9 mouse cellular contexts compared by ENCODE assay signal in genomic region chr11:4745969-4746368, GRCm38 (mm10). TPM values are rescaled to one million over a fixed set of nuclear protein-coding genes. Genes with fewer than 3 reads are reported as not detected.
A peak's percentile ranks its signal among the peaks of the same experiment; 100 is the strongest.
DNase-seq lines count a peak whose midpoint lies in the region; ATAC-seq and TF ChIP-seq lines count a peak whose summit lies in the region.
"Had no signal": no experiment of that assay in that cellular context is flagged by ENCODE, and none has a peak within 500 bp of the region (broad histone marks: within the 10 kb centered on the region; RNA-seq: fewer than 3 reads in every experiment).

No protein-coding gene starts in this region.

- peak overlapping the region; percentile 86 for H3K9ac ChIP-seq in ES-Bruce4 (ENCODE audit: low read depth, poor library complexity, severe bottlenecking)
- no peak overlapping the region for H3K9ac ChIP-seq in liver, postnatal 0 days (replicated peaks)

- no peak for TF ChIP-seq EP300 in ES-Bruce4 (IDR thresholded peaks at IDR 0.05; ENCODE audit: insufficient read depth, low read depth, low read length)
- no peak for TF ChIP-seq EP300 in liver, postnatal 0 days (IDR thresholded peaks at IDR 0.05; ENCODE audit: low read depth)

- no peaks in the 10 kb centered on the region for H3K9me3 ChIP-seq in ES-Bruce4 (replicated peaks; ENCODE audit: control insufficient read depth, insufficient read depth, low read length, poor library complexity, severe bottlenecking)
- H3K9me3 ChIP-seq in hindbrain, embryonic 10.5 days, result no peaks in the 10 kb centered on the region
- H3K9me3 ChIP-seq in liver, postnatal 0 days (ENCODE audit: low read length), result no peaks in the 10 kb centered on the region

- peaks cover 4% of the 10 kb centered on the region for H3K4me1 ChIP-seq in ES-Bruce4 (ENCODE audit: control insufficient read depth, insufficient read depth, low read length)
- peaks cover 41% of the 10 kb centered on the region for H3K4me1 ChIP-seq in hindbrain, embryonic 10.5 days (replicated peaks)
- peaks cover 11% of the 10 kb centered on the region for H3K4me1 ChIP-seq in liver, postnatal 0 days (ENCODE audit: insufficient read depth)

- no peak for TF ChIP-seq POLR2A in ES-Bruce4 (IDR thresholded peaks at IDR 0.05; ENCODE audit: insufficient read depth, low read length)

- H3K36me3 ChIP-seq in ES-Bruce4 (ENCODE audit: control insufficient read depth, insufficient read depth, low read length, poor library complexity, severe bottlenecking), result no peaks in the 10 kb centered on the region
- H3K36me3 ChIP-seq in hindbrain, embryonic 10.5 days, result no peaks in the 10 kb centered on the region
- H3K36me3 ChIP-seq in liver, postnatal 0 days (replicated peaks; ENCODE audit: insufficient read depth, low read length), result no peaks in the 10 kb centered on the region

- ATAC-seq in liver, postnatal 0 days, result no peak
- no peak for ATAC-seq in megakaryocyte progenitor cell, adult 5-6 weeks (replicated peaks; ENCODE audit: poor library complexity)

- no peak overlapping the region for H3K27ac ChIP-seq in ES-Bruce4 (ENCODE audit: insufficient read depth, low read length)
- H3K27ac ChIP-seq in hindbrain, embryonic 10.5 days, result peak overlapping the region; percentile 73
- no peak overlapping the region for H3K27ac ChIP-seq in liver, postnatal 0 days (ENCODE audit: low read depth)

- TF ChIP-seq CTCF in ES-Bruce4 (IDR thresholded peaks at IDR 0.05; ENCODE audit: low read depth, low read length), result no peak
- TF ChIP-seq CTCF in liver, postnatal 0 days (IDR thresholded peaks at IDR 0.05; ENCODE audit: low read depth), result no peak

- peaks cover 12% of the 10 kb centered on the region; the same call in 1 of the 2 replicates for H3K27me3 ChIP-seq in ES-Bruce4 (ENCODE audit: control insufficient read depth, insufficient read depth, low read length, poor library complexity, severe bottlenecking)
- H3K27me3 ChIP-seq in hindbrain, embryonic 10.5 days (ENCODE audit: insufficient read depth, poor library complexity, severe bottlenecking), result peaks cover 93% of the 10 kb centered on the region
- H3K27me3 ChIP-seq in liver, postnatal 0 days (ENCODE audit: insufficient read depth, low read length), result peaks cover 72% of the 10 kb centered on the region

- H3K4me3 ChIP-seq in ES-Bruce4 (ENCODE audit: low read depth, low read length), result peak overlapping the region; percentile 80
- peak overlapping the region; percentile 68 for H3K4me3 ChIP-seq in hindbrain, embryonic 10.5 days
- peak overlapping the region; percentile 36 for H3K4me3 ChIP-seq in liver, postnatal 0 days (ENCODE audit: low read depth, low read length)

- H3K4me2 ChIP-seq in liver, postnatal 0 days (ENCODE audit: low read depth, low read length), result peak overlapping the region; percentile 68

- under 1% methylated on average over 39 of the region's 39 CpGs for WGBS in hindbrain, embryonic 10.5 days
- 2% methylated on average over 25 of the region's 39 CpGs for WGBS in liver, postnatal 0 days (ENCODE audit: insufficient replicate concordance)

- DNase-seq in embryo, embryonic 10 days (ENCODE audit: low spot score), result peak; percentile 40
- no peak for DNase-seq in embryo, embryonic 10.5 days (ENCODE audit: low spot score)
- DNase-seq in hindbrain, embryonic 10.5 days (ENCODE audit: low spot score), result peak; percentile 49
- DNase-seq in liver, postnatal 0 days, result no peak
- DNase-seq in c-Kit-positive CD71-positive TER-119-positive erythroid progenitor cells, embryonic 14.5 days (ENCODE audit: low spot score), result no peak
- no peak for DNase-seq in gastrocnemius, postnatal 4 days (ENCODE audit: low spot score in 2 of 2)
- DNase-seq: heart, postnatal 10 days had no signal

RNA-seq across cellular contexts. Expression of gene Cabp7, which starts 0.6 kb away (rescaled TPM):
- 3.1 and 3.5 TPM in 2 replicates for polyA plus RNA-seq in ES-Bruce4 (2011; ENCODE audit: insufficient read depth, insufficient read length, low read depth, missing spikeins)
- polyA plus RNA-seq in hindbrain, embryonic 10.5 days (2016; fragmentation: Nextera tagmentation; extraction: Ambion mirVana), result 0.61 and 1.4 TPM in 2 replicates
- polyA plus RNA-seq in liver, postnatal 0 days (2015; fragmentation: Nextera tagmentation; extraction: Ambion mirVana), result 0.06 and 0.07 TPM in 2 replicates
- total RNA-seq in megakaryocyte progenitor cell, adult 5-6 weeks (2015), result not detected in 2 replicates
- not detected in 2 replicates for total RNA-seq in megakaryocyte progenitor cell, adult 5-6 weeks (2017)
- total RNA-seq in gastrocnemius, postnatal 4 days (2021), result under 1 TPM; 0.39 to 0.47 TPM
- total RNA-seq: heart, postnatal 10 days had no signal

RNA-seq across cellular contexts. Expression of gene Zmat5, which starts 41.5 kb away (rescaled TPM):
- 15.3 and 19.3 TPM in 2 replicates for polyA plus RNA-seq in ES-Bruce4 (2011; ENCODE audit: insufficient read depth, insufficient read length, low read depth, missing spikeins)
- polyA plus RNA-seq in hindbrain, embryonic 10.5 days (2016; fragmentation: Nextera tagmentation; extraction: Ambion mirVana), result 84.0 and 104 TPM in 2 replicates
- polyA plus RNA-seq in liver, postnatal 0 days (2015; fragmentation: Nextera tagmentation; extraction: Ambion mirVana), result 18.6 and 19.2 TPM in 2 replicates
- 38.8 and 40.6 TPM in 2 replicates for total RNA-seq in megakaryocyte progenitor cell, adult 5-6 weeks (2015)
- 8.2 and 10.8 TPM in 2 replicates for total RNA-seq in megakaryocyte progenitor cell, adult 5-6 weeks (2017)
- total RNA-seq in gastrocnemius, postnatal 4 days (2021), result 10 to 100 TPM; 15.3 to 21.0 TPM

RNA-seq across cellular contexts. Expression of gene Uqcr10, which starts 41.8 kb away (rescaled TPM):
- polyA plus RNA-seq in ES-Bruce4 (2011; ENCODE audit: insufficient read depth, insufficient read length, low read depth, missing spikeins), result 245 and 325 TPM in 2 replicates
- polyA plus RNA-seq in hindbrain, embryonic 10.5 days (2016; fragmentation: Nextera tagmentation; extraction: Ambion mirVana), result 696 and 709 TPM in 2 replicates
- polyA plus RNA-seq in liver, postnatal 0 days (2015; fragmentation: Nextera tagmentation; extraction: Ambion mirVana), result 1,070 and 1,167 TPM in 2 replicates
- 195 and 210 TPM in 2 replicates for total RNA-seq in megakaryocyte progenitor cell, adult 5-6 weeks (2015)
- total RNA-seq in megakaryocyte progenitor cell, adult 5-6 weeks (2017), result 126 and 138 TPM in 2 replicates
- 100 to 1,000 TPM; 632 to 697 TPM for total RNA-seq in gastrocnemius, postnatal 4 days (2021)

Comparison
In these comparisons a context has a peak if more than half of its experiments do, and no peak if none do; other contexts are left out.
1. DNase-seq: peak in embryo, embryonic 10 days (single experiment) and hindbrain, embryonic 10.5 days (single experiment); none in embryo, embryonic 10.5 days (single experiment), liver, postnatal 0 days (single experiment), c-Kit-positive CD71-positive TER-119-positive erythroid progenitor cells, embryonic 14.5 days (single experiment) and gastrocnemius, postnatal 4 days (0 of 2).
2. Peak in every context shown above with its lines, with median percentiles within 50 percentile points of each other: H3K4me3 ChIP-seq.